Comparison of ENCODE assay signal across 16 mouse cellular contexts in the genomic region with DNA sequence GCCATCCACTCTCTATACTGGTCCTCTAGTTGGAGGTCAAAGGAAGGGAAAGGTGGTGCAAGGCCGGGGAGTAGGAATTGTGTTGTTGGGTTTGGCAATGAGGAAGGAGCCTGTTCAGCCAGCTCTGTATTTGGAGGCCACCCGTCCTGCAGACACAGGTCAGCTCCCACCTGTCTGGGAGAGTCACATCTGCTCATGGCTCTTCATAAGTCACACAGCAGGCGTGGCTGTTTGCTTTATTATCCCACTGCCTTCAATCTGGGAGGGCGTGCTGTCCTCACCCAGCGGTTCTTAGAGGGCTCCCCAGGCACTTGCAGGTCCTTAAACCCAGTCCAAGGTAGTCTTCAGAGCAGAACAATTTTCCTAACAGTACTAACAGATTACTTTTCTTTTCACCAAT. TPM values are rescaled to one million over a fixed set of nuclear protein-coding genes. Genes with fewer than 3 reads are reported as not detected.
DNase-seq lines count a peak whose midpoint lies in the region; ATAC-seq and TF ChIP-seq lines count a peak whose summit lies in the region.
"Had no signal": no experiment of that assay in that cellular context is flagged by ENCODE, and none has a peak within 500 bp of the region (broad histone marks: within the 10 kb centered on the region; RNA-seq: fewer than 3 reads in every experiment).

No protein-coding gene starts in this region.

- H3K9me3 ChIP-seq in hindbrain, embryonic 12.5 days (replicated peaks), result no peaks in the 10 kb centered on the region
- H3K9me3 ChIP-seq in limb, embryonic 10.5 days (replicated peaks), result no peaks in the 10 kb centered on the region
- H3K9me3 ChIP-seq in midbrain, embryonic 15.5 days, result no peaks in the 10 kb centered on the region
- H3K9me3 ChIP-seq: midbrain, embryonic 12.5 days had no signal

- no peaks in the 10 kb centered on the region for H3K36me3 ChIP-seq in hindbrain, embryonic 12.5 days
- H3K36me3 ChIP-seq in limb, embryonic 10.5 days, result no peaks in the 10 kb centered on the region
- no peaks in the 10 kb centered on the region for H3K36me3 ChIP-seq in midbrain, embryonic 15.5 days (replicated peaks)
- H3K36me3 ChIP-seq: midbrain, embryonic 12.5 days had no signal

- WGBS in hindbrain, embryonic 12.5 days, result 77% methylated on average over 5 of the region's 5 CpGs
- 75% methylated on average over 5 of the region's 5 CpGs for WGBS in limb, embryonic 10.5 days
- WGBS in midbrain, embryonic 15.5 days, result 81% methylated on average over 5 of the region's 5 CpGs

- peaks cover 20% of the 10 kb centered on the region for H3K4me1 ChIP-seq in hindbrain, embryonic 12.5 days
- peaks cover 13% of the 10 kb centered on the region; the same call in 1 of the 2 replicates for H3K4me1 ChIP-seq in limb, embryonic 10.5 days
- peaks cover 6% of the 10 kb centered on the region; the same call in 1 of the 2 replicates for H3K4me1 ChIP-seq in midbrain, embryonic 15.5 days

- ATAC-seq in hindbrain, embryonic 12.5 days (ENCODE audit: low FRiP score), result no peak
- no peak for ATAC-seq in midbrain, embryonic 15.5 days (replicated peaks)
- no peak for ATAC-seq in erythroid progenitor cell, adult 5-6 weeks (replicated peaks; ENCODE audit: low FRiP score, poor library complexity, severe bottlenecking)
- ATAC-seq: activated CD4-positive, CD25-positive, alpha-beta regulatory T cell, adult 4 months; CD4-positive, CD25-positive, alpha-beta regulatory T cell, adult 4 months had no signal

- H3K27me3 ChIP-seq in hindbrain, embryonic 12.5 days, result no peaks in the 10 kb centered on the region
- no peaks in the 10 kb centered on the region for H3K27me3 ChIP-seq in limb, embryonic 10.5 days (ENCODE audit: low read depth, poor library complexity, severe bottlenecking)
- no peaks in the 10 kb centered on the region for H3K27me3 ChIP-seq in midbrain, embryonic 15.5 days (replicated peaks)
- H3K27me3 ChIP-seq: midbrain, embryonic 12.5 days had no signal

- peak overlapping the region; percentile 72 for H3K27ac ChIP-seq in layer of hippocampus, adult 2 months
- 0 out of 2 replicates have a peak overlapping the region, but pooled peaks have one; percentile 48 for H3K27ac ChIP-seq in hindbrain, embryonic 12.5 days
- H3K27ac ChIP-seq in limb, embryonic 10.5 days, result peak overlapping the region; percentile 56; the same call in 1 of the 2 replicates
- H3K27ac ChIP-seq in midbrain, embryonic 15.5 days, result peak overlapping the region; percentile 13; the same call in 1 of the 2 replicates
- H3K27ac ChIP-seq: midbrain, embryonic 12.5 days had no signal

- TF ChIP-seq CTCF in layer of hippocampus, adult 2 months (conservative IDR thresholded peaks at IDR 0.05), result no peak

- no peak overlapping the region for H3K4me2 ChIP-seq in hindbrain, embryonic 12.5 days (replicated peaks)
- H3K4me2 ChIP-seq in midbrain, embryonic 15.5 days, result no peak overlapping the region
- H3K4me2 ChIP-seq: midbrain, embryonic 12.5 days had no signal

- no peak overlapping the region for H3K9ac ChIP-seq in hindbrain, embryonic 12.5 days
- no peak overlapping the region for H3K9ac ChIP-seq in midbrain, embryonic 15.5 days
- H3K9ac ChIP-seq: midbrain, embryonic 12.5 days had no signal

- no peak overlapping the region for H3K4me3 ChIP-seq in layer of hippocampus, adult 2 months
- no peak overlapping the region for H3K4me3 ChIP-seq in hindbrain, embryonic 12.5 days
- no peak overlapping the region for H3K4me3 ChIP-seq in limb, embryonic 10.5 days
- H3K4me3 ChIP-seq in midbrain, embryonic 15.5 days, result no peak overlapping the region
- H3K4me3 ChIP-seq: midbrain, embryonic 12.5 days had no signal

- DNase-seq in layer of hippocampus, adult 2 months (ENCODE audit: low spot score in 2 of 2), result no peak
- DNase-seq in layer of hippocampus, adult 9-10 months (ENCODE audit: low spot score), result no peak
- DNase-seq in limb, embryonic 10.5 days (ENCODE audit: low spot score), result no peak
- DNase-seq in right cerebral cortex, postnatal 4 days, result no peak
- DNase-seq in cerebellum, postnatal 4 days (ENCODE audit: low spot score in 2 of 2), result no peak
- DNase-seq: cerebellum, adult 8-10 months; heart, postnatal 14 days; kidney, adult 8-10 months; lung, postnatal 10 days; thymus, adult 18-20 months had no signal

RNA-seq across cellular contexts. Expression of a gene that starts 49.9 kb away (rescaled TPM):
- 10 to 100 TPM; 64.1 to 76.0 TPM for total RNA-seq in layer of hippocampus, adult 2 months (2021)
- polyA plus RNA-seq in hindbrain, embryonic 12.5 days (2016; fragmentation: Nextera tagmentation; extraction: Ambion mirVana), result 24.8 and 25.2 TPM in 2 replicates
- polyA plus RNA-seq in limb, embryonic 10.5 days (2016; fragmentation: Nextera tagmentation; extraction: Ambion mirVana), result 15.8 and 18.8 TPM in 2 replicates
- polyA plus RNA-seq in midbrain, embryonic 15.5 days (2015; fragmentation: Nextera tagmentation; extraction: Ambion mirVana), result 26.6 and 30.5 TPM in 2 replicates
- 21.6 and 42.8 TPM in 2 replicates for total RNA-seq in erythroid progenitor cell, adult 5-6 weeks (2015; ENCODE audit: low replicate concordance)
- total RNA-seq in erythroid progenitor cell, adult 5-6 weeks (2017; ENCODE audit: low replicate concordance), result 40.8 and 44.3 TPM in 2 replicates

RNA-seq across cellular contexts. Expression of a gene that starts 55.3 kb away (rescaled TPM):
- 10 to 100 TPM; 32.8 to 34.6 TPM for total RNA-seq in layer of hippocampus, adult 2 months (2021)
- 16.3 and 17.6 TPM in 2 replicates for polyA plus RNA-seq in hindbrain, embryonic 12.5 days (2016; fragmentation: Nextera tagmentation; extraction: Ambion mirVana)
- 7.8 and 8.0 TPM in 2 replicates for polyA plus RNA-seq in limb, embryonic 10.5 days (2016; fragmentation: Nextera tagmentation; extraction: Ambion mirVana)
- 12.7 and 13.9 TPM in 2 replicates for polyA plus RNA-seq in midbrain, embryonic 15.5 days (2015; fragmentation: Nextera tagmentation; extraction: Ambion mirVana)
- total RNA-seq in erythroid progenitor cell, adult 5-6 weeks (2015; ENCODE audit: low replicate concordance), result not detected in 2 replicates
- total RNA-seq in erythroid progenitor cell, adult 5-6 weeks (2017; ENCODE audit: low replicate concordance), result not detected in 2 replicates
- polyA plus RNA-seq: CD4-positive, CD25-positive, alpha-beta regulatory T cell, adult 4 months had no signal

Comparison
In these comparisons a context has a peak if more than half of its experiments do, and no peak if none do; other contexts are left out.
1. H3K27ac ChIP-seq: peak in every context shown above with its lines; median percentile 72 in layer of hippocampus, adult 2 months; 56 in limb, embryonic 10.5 days; 48 in hindbrain, embryonic 12.5 days; 13 in midbrain, embryonic 15.5 days.